ENCODE assay signal across 18 mouse cellular contexts in the genomic region with DNA sequence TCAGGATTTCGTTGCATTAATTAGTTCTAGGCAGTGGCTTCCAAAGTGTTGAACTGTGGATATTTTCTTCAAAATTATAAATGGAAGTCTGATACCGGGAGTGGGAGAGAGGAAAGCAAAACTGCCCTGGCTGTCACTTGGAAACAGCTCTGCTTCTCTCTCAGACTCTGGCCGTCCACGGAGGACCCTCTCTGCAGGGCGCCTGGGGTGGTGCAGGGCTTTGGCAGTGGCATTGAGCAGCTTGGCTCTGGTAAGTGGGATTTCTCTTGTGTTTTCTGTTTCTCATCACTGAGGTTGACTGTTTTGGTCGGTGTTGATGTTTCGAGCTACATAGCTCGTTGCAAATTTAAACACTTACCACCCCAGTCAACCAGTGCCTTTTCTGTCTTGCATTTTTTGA. TPM values are rescaled to one million over a fixed set of nuclear protein-coding genes. Genes with fewer than 3 reads are reported as not detected.
"Had no signal": no experiment of that assay in that cellular context is flagged by ENCODE, and none has a peak within 500 bp of the region (broad histone marks: within the 10 kb centered on the region; RNA-seq: fewer than 3 reads in every experiment).

No protein-coding gene starts in this region.

- H3K4me2 ChIP-seq: lung, embryonic 15.5 days; midbrain, embryonic 11.5 days; midbrain, embryonic 13.5 days; midbrain, embryonic 15.5 days; neural tube, embryonic 12.5 days; stomach, embryonic 15.5 days had no signal

- H3K36me3 ChIP-seq: midbrain, embryonic 13.5 days; midbrain, embryonic 15.5 days; neural tube, embryonic 12.5 days; stomach, embryonic 15.5 days had no signal

- H3K9me3 ChIP-seq: lung, embryonic 15.5 days; midbrain, embryonic 13.5 days; midbrain, embryonic 15.5 days; neural tube, embryonic 12.5 days; stomach, embryonic 15.5 days had no signal

- DNase-seq: lung, adult 2 months; lung, postnatal 14 days; lung, postnatal 36 days; right cerebral cortex, postnatal 14 days; thymus, adult 2 months; thymus, postnatal 25 days; thymus, postnatal 4 days had no signal

- H3K27ac ChIP-seq: lung, embryonic 15.5 days; macrophage; midbrain, embryonic 13.5 days; midbrain, embryonic 15.5 days; neural tube, embryonic 12.5 days; stomach, embryonic 15.5 days; stomach, postnatal 0 days had no signal

- H3K27me3 ChIP-seq: lung, embryonic 15.5 days; midbrain, embryonic 13.5 days; midbrain, embryonic 15.5 days; neural tube, embryonic 12.5 days; stomach, embryonic 15.5 days had no signal

- ATAC-seq: lung, postnatal 0 days; midbrain, embryonic 13.5 days; midbrain, embryonic 15.5 days had no signal

- H3K4me1 ChIP-seq: megakaryocyte, embryonic 14.5 days; midbrain, embryonic 13.5 days; midbrain, embryonic 15.5 days; neural tube, embryonic 12.5 days had no signal

- H3K9ac ChIP-seq: lung, embryonic 15.5 days; midbrain, embryonic 13.5 days; midbrain, embryonic 15.5 days; neural tube, embryonic 12.5 days; stomach, embryonic 15.5 days had no signal

- H3K4me3 ChIP-seq: lung, embryonic 15.5 days; megakaryocyte, embryonic 14.5 days; midbrain, embryonic 13.5 days; midbrain, embryonic 15.5 days; neural tube, embryonic 12.5 days; stomach, embryonic 15.5 days had no signal

RNA-seq across cellular contexts. Expression of a gene that starts 53.0 kb away (rescaled TPM):
- total RNA-seq: monocyte, adult 5-6 weeks had no signal
